Comparison of ENCODE assay signal across 9 mouse cellular contexts in the genomic region with DNA sequence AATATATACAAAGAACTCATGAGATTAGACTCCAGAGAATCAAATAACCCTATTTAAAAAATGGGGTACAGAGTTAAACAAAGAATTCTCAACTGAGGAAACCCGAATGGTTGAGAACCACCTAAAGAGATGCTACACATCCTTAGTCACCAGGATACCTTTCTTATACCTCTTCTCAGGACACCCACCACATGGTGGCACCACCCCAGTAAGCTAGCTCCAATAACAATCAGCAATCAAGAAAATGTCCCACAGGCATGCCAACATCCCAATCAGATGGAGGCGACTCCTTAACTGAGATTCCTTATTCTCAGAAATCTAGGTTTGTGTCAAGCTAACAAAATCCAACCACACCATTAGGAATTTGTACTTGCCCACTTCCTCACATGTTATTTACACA. TPM values are rescaled to one million over a fixed set of nuclear protein-coding genes. Genes with fewer than 3 reads are reported as not detected.
DNase-seq lines count a peak whose midpoint lies in the region; ATAC-seq and TF ChIP-seq lines count a peak whose summit lies in the region.
"Had no signal": no experiment of that assay in that cellular context is flagged by ENCODE, and none has a peak within 500 bp of the region (broad histone marks: within the 10 kb centered on the region; RNA-seq: fewer than 3 reads in every experiment).

No protein-coding gene starts in this region.

- H3K9ac ChIP-seq in forebrain, embryonic 12.5 days: no peak overlapping the region
- H3K9ac ChIP-seq: limb, embryonic 13.5 days had no signal

- no peaks in the 10 kb centered on the region for H3K9me3 ChIP-seq in forebrain, embryonic 12.5 days
- H3K9me3 ChIP-seq: limb, embryonic 13.5 days had no signal

- no peak overlapping the region for H3K27ac ChIP-seq in gastrocnemius, adult 2 months
- no peak overlapping the region for H3K27ac ChIP-seq in forebrain, embryonic 12.5 days
- H3K27ac ChIP-seq: limb, embryonic 13.5 days had no signal

- H3K4me1 ChIP-seq in forebrain, embryonic 12.5 days: no peaks in the 10 kb centered on the region
- H3K4me1 ChIP-seq: limb, embryonic 13.5 days had no signal

- H3K36me3 ChIP-seq in forebrain, embryonic 12.5 days (replicated peaks): peaks cover 58% of the 10 kb centered on the region

- WGBS in forebrain, embryonic 12.5 days: 90% methylated on average over 2 of the region's 2 CpGs

- H3K27me3 ChIP-seq in forebrain, embryonic 12.5 days: no peaks in the 10 kb centered on the region
- H3K27me3 ChIP-seq: CH12.LX; limb, embryonic 13.5 days had no signal

- intact Hi-C loops in gastrocnemius, adult 2 months (cut with DNase I): loop anchor here (5.0 to 10.0 kb wide), 2 partner anchors 237 to 251 kb away; a partner anchor contains a TSS
- intact Hi-C loops in left cerebral cortex, postnatal 4 days (cut with DNase I): no loop called here

- peak; percentile 55 for DNase-seq in gastrocnemius, adult 2 months
- DNase-seq in gastrocnemius, postnatal 4 days (ENCODE audit: low spot score in 2 of 2): no peak
- peak; percentile 18 for DNase-seq in left cerebral cortex, postnatal 4 days
- DNase-seq in left cerebral cortex, adult 9 months (ENCODE audit: low spot score in 2 of 2): no peak
- DNase-seq in cerebellum, postnatal 14 days: peak; percentile 44 to 70
- peak; percentile 2 to 31 for DNase-seq in natural killer cell, adult 2 months (ENCODE audit: low spot score in 2 of 2)

- H3K4me2 ChIP-seq in forebrain, embryonic 12.5 days: no peak overlapping the region
- H3K4me2 ChIP-seq: limb, embryonic 13.5 days had no signal

- TF ChIP-seq CTCF in gastrocnemius, adult 2 months (IDR thresholded peaks at IDR 0.05): peak; percentile 60

- H3K4me3 ChIP-seq in gastrocnemius, adult 2 months: no peak overlapping the region
- H3K4me3 ChIP-seq in forebrain, embryonic 12.5 days (replicated peaks): no peak overlapping the region
- H3K4me3 ChIP-seq: limb, embryonic 13.5 days had no signal

- no peak for ATAC-seq in forebrain, embryonic 12.5 days (ENCODE audit: low FRiP score)

RNA-seq across cellular contexts. Expression of a gene that starts 42.4 kb away (rescaled TPM):
- total RNA-seq in gastrocnemius, adult 2 months (2021): 10 to 100 TPM; 39.4 to 50.8 TPM
- total RNA-seq in gastrocnemius, postnatal 4 days (2021): 10 to 100 TPM; 33.5 to 39.1 TPM
- 10 to 100 TPM; 58.4 to 64.0 TPM for total RNA-seq in left cerebral cortex, postnatal 4 days (2021)
- 21.9 and 25.2 TPM in 2 replicates for polyA plus RNA-seq in forebrain, embryonic 12.5 days (2016; fragmentation: Nextera tagmentation; extraction: Ambion mirVana)

Comparison
In these comparisons a context has a peak if more than half of its experiments do, and no peak if none do; other contexts are left out.
1. DNase-seq: peak in gastrocnemius, adult 2 months (single experiment), left cerebral cortex, postnatal 4 days (single experiment), cerebellum, postnatal 14 days (2 of 2) and natural killer cell, adult 2 months (2 of 2); none in gastrocnemius, postnatal 4 days (0 of 2) and left cerebral cortex, adult 9 months (0 of 2).